In genomic region chr8:11005460-11006275, GRCm38 (mm10) we compare ENCODE assay signal across 8 mouse cellular contexts. TPM values are rescaled to one million over a fixed set of nuclear protein-coding genes. Genes with fewer than 3 reads are reported as not detected.
A peak's percentile ranks its signal among the peaks of the same experiment; 100 is the strongest.
DNase-seq lines count a peak whose midpoint lies in the region; ATAC-seq and TF ChIP-seq lines count a peak whose summit lies in the region.

No protein-coding gene starts in this region.

- H3K4me3 ChIP-seq in embryonic facial prominence, embryonic 11.5 days (ENCODE audit: low read depth, low read length) = peak overlapping the region; percentile 84
- 0 out of 2 replicates have a peak overlapping the region, but pooled peaks have one; percentile 73 for H3K4me3 ChIP-seq in intestine, embryonic 14.5 days (ENCODE audit: low read depth, low read length)
- H3K4me3 ChIP-seq in myocyte = no peak overlapping the region

- H3ac ChIP-seq in myocyte (ENCODE audit: control insufficient read depth, insufficient read length) = no peak overlapping the region

- no peak overlapping the region for H3K27ac ChIP-seq in embryonic facial prominence, embryonic 11.5 days (replicated peaks; ENCODE audit: low read depth, low read length)
- no peak overlapping the region for H3K27ac ChIP-seq in intestine, embryonic 14.5 days (ENCODE audit: low read depth)

- no peak for ATAC-seq in embryonic facial prominence, embryonic 11.5 days (replicated peaks; ENCODE audit: insufficient number of reproducible peaks, low FRiP score, low TSS enrichment, low read depth)
- no peak for ATAC-seq in intestine, embryonic 14.5 days (replicated peaks; ENCODE audit: low FRiP score, low TSS enrichment, low read depth)

- H3K9ac ChIP-seq in embryonic facial prominence, embryonic 11.5 days (replicated peaks; ENCODE audit: low read length) = peak overlapping the region; percentile 53
- no peak overlapping the region for H3K9ac ChIP-seq in intestine, embryonic 14.5 days (ENCODE audit: low read length)

- peak; percentile 50 for DNase-seq in cerebellum, adult 11 months
- DNase-seq in cerebellum, postnatal 4 days (ENCODE audit: low spot score in 2 of 2) = no peak
- peak; percentile 34 for DNase-seq in 3134 (ENCODE audit: extremely low read depth, insufficient read length, low spot score)
- DNase-seq in embryonic facial prominence, embryonic 11.5 days (ENCODE audit: low spot score) = no peak
- DNase-seq in intestine, embryonic 14.5 days (ENCODE audit: low spot score) = no peak
- no peak for DNase-seq in frontal cortex, postnatal 10 days (ENCODE audit: low spot score in 2 of 2)
- no peak for DNase-seq in ovary, postnatal 36 days (ENCODE audit: low spot score)

- no peaks in the 10 kb centered on the region for H3K27me3 ChIP-seq in embryonic facial prominence, embryonic 11.5 days (ENCODE audit: control insufficient read depth, insufficient read depth, low read length)
- no peaks in the 10 kb centered on the region for H3K27me3 ChIP-seq in intestine, embryonic 14.5 days (replicated peaks; ENCODE audit: control insufficient read depth, insufficient read depth, low read length)
- H3K27me3 ChIP-seq in myocyte (ENCODE audit: control insufficient read depth, insufficient read depth, insufficient read length) = no peaks in the 10 kb centered on the region

- peak; percentile 19 for TF ChIP-seq POLR2A in myocyte (IDR thresholded peaks at IDR 0.05; ENCODE audit: insufficient read length, low read depth)

- no peaks in the 10 kb centered on the region for H3K79me2 ChIP-seq in myocyte (ENCODE audit: control insufficient read depth, insufficient read depth)

- H3K36me3 ChIP-seq in embryonic facial prominence, embryonic 11.5 days (replicated peaks; ENCODE audit: control insufficient read depth, insufficient read depth, low read depth, low read length) = no peaks in the 10 kb centered on the region; the same call in 1 of the 2 replicates
- peaks cover 9% of the 10 kb centered on the region; the same call in 1 of the 2 replicates for H3K36me3 ChIP-seq in intestine, embryonic 14.5 days (ENCODE audit: control insufficient read depth, insufficient read depth, low read length)
- no peaks in the 10 kb centered on the region for H3K36me3 ChIP-seq in myocyte (ENCODE audit: control insufficient read depth, insufficient read depth)

- WGBS in embryonic facial prominence, embryonic 11.5 days = 86% methylated on average over 26 of the region's 26 CpGs
- WGBS in intestine, embryonic 14.5 days = 87% methylated on average over 26 of the region's 26 CpGs

- H3K4me2 ChIP-seq in embryonic facial prominence, embryonic 11.5 days (ENCODE audit: low read depth, low read length) = peak overlapping the region; percentile 89
- peak overlapping the region; percentile 93 for H3K4me2 ChIP-seq in intestine, embryonic 14.5 days (ENCODE audit: low read length)
- H3K4me2 ChIP-seq in myocyte (ENCODE audit: low read depth) = no peak overlapping the region

- H3K9me3 ChIP-seq in embryonic facial prominence, embryonic 11.5 days (replicated peaks; ENCODE audit: control insufficient read depth, low read length) = no peaks in the 10 kb centered on the region
- H3K9me3 ChIP-seq in intestine, embryonic 14.5 days (ENCODE audit: control insufficient read depth, low read length) = no peaks in the 10 kb centered on the region

- H3K4me1 ChIP-seq in embryonic facial prominence, embryonic 11.5 days (ENCODE audit: control insufficient read depth, insufficient read depth, low read length) = peaks cover 20% of the 10 kb centered on the region; the same call in 1 of the 2 replicates
- peaks cover 61% of the 10 kb centered on the region for H3K4me1 ChIP-seq in intestine, embryonic 14.5 days (replicated peaks; ENCODE audit: control insufficient read depth, insufficient read depth, low read length)

TF ChIP-seq in myocyte, 11 proteins besides CTCF, POLR2A, EP300 and RAD21:
- TF ChIP-seq MYOD1 (IDR thresholded peaks at IDR 0.05; ENCODE audit: control insufficient read depth in 1 of 3, insufficient read length in 2 of 3, low read depth in 2 of 3) = no peak
- TF ChIP-seq SRF (IDR thresholded peaks at IDR 0.05; ENCODE audit: control insufficient read depth, insufficient read length, low read depth) = no peak
- no peak for TF ChIP-seq MYOG (IDR thresholded peaks at IDR 0.05; ENCODE audit: control insufficient read depth in 1 of 3, insufficient read depth in 1 of 3, insufficient read length in 2 of 3, low read depth in 2 of 3)
- no peak for TF ChIP-seq USF1 (IDR thresholded peaks at IDR 0.05; ENCODE audit: low read depth)
- no peak for TF ChIP-seq POLR2AphosphoS2 (IDR thresholded peaks at IDR 0.05; ENCODE audit: insufficient read length, low read depth)
- TF ChIP-seq TCF12 (IDR thresholded peaks at IDR 0.05; ENCODE audit: insufficient read depth, poor library complexity, severe bottlenecking) = no peak
- TF ChIP-seq MAX (IDR thresholded peaks at IDR 0.05; ENCODE audit: low read depth) = no peak
- TF ChIP-seq TCF3 (IDR thresholded peaks at IDR 0.05; ENCODE audit: insufficient read length, low read depth) = no peak
- TF ChIP-seq E2F4 (IDR thresholded peaks at IDR 0.05; ENCODE audit: insufficient read depth) = no peak
- TF ChIP-seq CEBPB (IDR thresholded peaks at IDR 0.05; ENCODE audit: insufficient read depth, poor library complexity, severe bottlenecking) = no peak
- TF ChIP-seq REST (IDR thresholded peaks at IDR 0.05; ENCODE audit: insufficient read depth, insufficient read length) = no peak

RNA-seq across cellular contexts. Expression of gene Irs2, which starts 2.6 kb away (rescaled TPM):
- polyA plus RNA-seq in embryonic facial prominence, embryonic 11.5 days (2014; fragmentation: Nextera tagmentation; extraction: Ambion mirVana) = 6.7 and 6.8 TPM in 2 replicates
- polyA plus RNA-seq in intestine, embryonic 14.5 days (2014; fragmentation: Nextera tagmentation; extraction: Ambion mirVana) = 4.5 and 5.5 TPM in 2 replicates
- 2.0 TPM for polyA plus RNA-seq in myocyte (2012; fragmentation: generic; extraction: Trizol)

Comparison
In these comparisons a context has a peak if more than half of its experiments do, and no peak if none do; other contexts are left out.
1. DNase-seq: peak in cerebellum, adult 11 months (single experiment) and 3134 (single experiment); none in cerebellum, postnatal 4 days (0 of 2), embryonic facial prominence, embryonic 11.5 days (single experiment), intestine, embryonic 14.5 days (single experiment), frontal cortex, postnatal 10 days (0 of 2) and ovary, postnatal 36 days (single experiment).